Mouse (Mus musculus): ENCODE measurements around the gene Dap. TPM values are rescaled to one million over a fixed set of nuclear protein-coding genes. Genes with fewer than 3 reads are reported as not detected.

The Dap gene
- polyA plus RNA-seq, 1 experiment from 2014 or later = 127 TPM

GRCm38 (mm10) chr15:31235794-31236548, 11.9 kb downstream of the Dap start:
- no peak overlapping the region for H3K9ac ChIP-seq (ENCODE audit: low read depth, low read length)
- DNase-seq (ENCODE audit: low spot score) (peak; percentile 28), ATAC-seq (replicated peaks; ENCODE audit: low FRiP score, low read depth) (peak; percentile 75)
- no peak overlapping the region for H3K4me2 ChIP-seq (ENCODE audit: low read length)
- no peak overlapping the region for H3K4me3 ChIP-seq (replicated peaks; ENCODE audit: low read depth, low read length)
- peak overlapping the region; percentile 69 for H3K27ac ChIP-seq
- H3K4me1 ChIP-seq (replicated peaks; ENCODE audit: insufficient read depth, low read length) = 0 out of 2 replicates have a peak, but pooled peaks cover 3% of the 10 kb centered on the region
- 61% methylated on average over 9 of the region's 9 CpGs for WGBS
- no peaks in the 10 kb centered on the region for H3K27me3 ChIP-seq (ENCODE audit: insufficient read depth, low read length)
- no peaks in the 10 kb centered on the region for H3K9me3 ChIP-seq (replicated peaks; ENCODE audit: low read length)
- no peak for TF ChIP-seq CTCF (IDR thresholded peaks at IDR 0.05; ENCODE audit: low read depth)
- H3K36me3 ChIP-seq (ENCODE audit: insufficient read depth, low read length) = peaks cover 10% of the 10 kb centered on the region; the same call in 1 of the 2 replicates

GRCm38 (mm10) chr15:31236549-31236907, 12.4 kb downstream of the Dap start:
- no peak overlapping the region for H3K4me3 ChIP-seq (replicated peaks; ENCODE audit: low read depth, low read length)
- WGBS = 74% methylated on average over 9 of the region's 9 CpGs
- ATAC-seq (replicated peaks; ENCODE audit: low FRiP score, low read depth) = no peak
- no peak overlapping the region for H3K4me2 ChIP-seq (ENCODE audit: low read length)
- H3K4me1 ChIP-seq (replicated peaks; ENCODE audit: insufficient read depth, low read length) = 0 out of 2 replicates have a peak, but pooled peaks cover 3% of the 10 kb centered on the region
- H3K9me3 ChIP-seq (replicated peaks; ENCODE audit: low read length) = no peaks in the 10 kb centered on the region
- H3K27ac ChIP-seq = no peak overlapping the region
- DNase-seq (ENCODE audit: low spot score) = no peak
- no peaks in the 10 kb centered on the region for H3K27me3 ChIP-seq (ENCODE audit: insufficient read depth, low read length)
- peaks cover 10% of the 10 kb centered on the region; the same call in 1 of the 2 replicates for H3K36me3 ChIP-seq (ENCODE audit: insufficient read depth, low read length)
- H3K9ac ChIP-seq (ENCODE audit: low read depth, low read length) = no peak overlapping the region
- no peak for TF ChIP-seq CTCF (IDR thresholded peaks at IDR 0.05; ENCODE audit: low read depth)

GRCm38 (mm10) chr15:31237368-31237767, 13.3 kb downstream of the Dap start:
- ATAC-seq (replicated peaks; ENCODE audit: low FRiP score, low read depth) (no peak), DNase-seq (ENCODE audit: low spot score) (no peak)
- Histone ChIP-seq H3K27ac (no peak overlapping the region), H3K27me3 (ENCODE audit: insufficient read depth, low read length) (no peaks in the 10 kb centered on the region), H3K4me2 (ENCODE audit: low read length) (no peak overlapping the region), H3K36me3 (ENCODE audit: insufficient read depth, low read length) (peaks cover 8% of the 10 kb centered on the region), H3K4me3 (replicated peaks; ENCODE audit: low read depth, low read length) (no peak overlapping the region), H3K9me3 (replicated peaks; ENCODE audit: low read length) (no peaks in the 10 kb centered on the region; the same call in 1 of the 2 replicates), H3K4me1 (replicated peaks; ENCODE audit: insufficient read depth, low read length) (0 out of 2 replicates have a peak, but pooled peaks cover 3% of the 10 kb centered on the region), H3K9ac (ENCODE audit: low read depth, low read length) (no peak overlapping the region)
- no peak for TF ChIP-seq CTCF (IDR thresholded peaks at IDR 0.05; ENCODE audit: low read depth)
- WGBS = 73% methylated on average over 11 of the region's 11 CpGs

DNA sequence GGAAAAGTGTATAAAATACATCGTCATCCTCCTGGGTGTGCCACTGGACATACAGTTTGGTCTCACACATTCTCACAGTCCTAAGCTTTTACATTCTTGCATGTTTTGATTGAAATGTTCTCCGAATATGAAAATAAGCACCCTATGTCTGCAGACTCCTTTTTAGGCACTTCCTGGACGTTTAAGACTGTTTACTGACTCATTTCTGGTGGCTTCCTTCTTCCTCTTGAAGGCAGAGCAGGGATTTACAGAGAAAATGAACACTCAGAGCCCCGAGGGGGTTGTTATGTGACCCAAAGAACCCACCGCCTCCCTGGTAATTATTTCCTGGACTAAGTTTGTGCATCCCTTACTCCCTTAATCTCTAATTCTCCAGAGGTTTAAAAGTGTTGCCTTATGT, 13.8 kb downstream of the Dap start:
- H3K27me3 ChIP-seq (ENCODE audit: insufficient read depth, low read length) = no peaks in the 10 kb centered on the region

DNA sequence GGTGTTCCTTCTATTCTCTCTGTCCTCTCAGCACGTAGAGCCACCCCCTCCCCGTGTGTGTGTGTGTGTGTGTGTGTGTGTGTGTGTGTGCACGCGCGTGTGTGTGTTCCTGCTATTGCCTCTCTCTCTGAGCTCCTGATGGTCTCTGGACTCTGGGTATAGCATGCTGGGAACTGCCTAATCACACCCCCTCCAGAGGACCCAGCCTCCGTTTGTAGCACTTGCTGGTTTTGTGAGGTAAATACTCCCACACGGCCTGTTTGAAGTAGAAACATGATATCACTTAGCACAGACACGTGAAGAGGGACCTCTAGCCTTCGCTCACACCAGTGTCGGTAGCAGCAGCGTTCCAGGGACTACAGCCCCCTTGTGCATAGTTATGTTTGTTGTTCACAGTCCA, 14.5 kb downstream of the Dap start:
- no peaks in the 10 kb centered on the region for H3K27me3 ChIP-seq (ENCODE audit: insufficient read depth, low read length)

More for the DNA sequence above, 13.8 kb downstream of the Dap start:
- Histone ChIP-seq H3K4me3 (replicated peaks; ENCODE audit: low read depth, low read length) (no peak overlapping the region), H3K36me3 (ENCODE audit: insufficient read depth, low read length) (peaks cover 7% of the 10 kb centered on the region), H3K9me3 (replicated peaks; ENCODE audit: low read length) (no peaks in the 10 kb centered on the region; the same call in 1 of the 2 replicates), H3K9ac (ENCODE audit: low read depth, low read length) (no peak overlapping the region), H3K4me1 (replicated peaks; ENCODE audit: insufficient read depth, low read length) (0 out of 2 replicates have a peak, but pooled peaks cover 3% of the 10 kb centered on the region), H3K27ac (no peak overlapping the region), H3K4me2 (ENCODE audit: low read length) (no peak overlapping the region)
- ATAC-seq (replicated peaks; ENCODE audit: low FRiP score, low read depth) (no peak), DNase-seq (ENCODE audit: low spot score) (no peak)
- TF ChIP-seq CTCF (IDR thresholded peaks at IDR 0.05; ENCODE audit: low read depth) = no peak
- 44% methylated on average over 5 of the region's 5 CpGs for WGBS

DNA sequence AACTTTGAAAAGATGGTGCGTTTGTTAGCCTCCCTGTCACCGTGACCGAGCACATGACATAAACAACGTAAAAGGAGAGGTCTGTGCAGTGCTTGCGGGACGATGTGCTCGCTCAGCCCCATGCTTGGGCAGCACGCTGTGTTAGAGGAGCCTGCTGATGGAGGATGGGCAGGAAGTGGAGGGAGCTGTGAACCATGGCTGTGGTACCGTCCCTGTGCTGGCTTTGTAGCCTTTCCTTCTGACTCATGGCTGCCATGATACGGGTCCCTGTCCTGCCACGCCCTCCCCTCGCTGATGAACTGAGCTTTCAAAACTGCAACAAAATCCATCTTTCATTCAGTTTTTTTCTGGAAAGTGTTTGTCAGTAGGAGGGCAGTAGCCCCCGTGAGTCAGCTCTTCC, 15.6 kb downstream of the Dap start:
- TF ChIP-seq CTCF (IDR thresholded peaks at IDR 0.05; ENCODE audit: low read depth) = no peak
- no peaks in the 10 kb centered on the region for H3K27me3 ChIP-seq (ENCODE audit: insufficient read depth, low read length)
- ATAC-seq (replicated peaks; ENCODE audit: low FRiP score, low read depth) (no peak), DNase-seq (ENCODE audit: low spot score) (no peak)
- no peak overlapping the region for H3K9ac ChIP-seq (ENCODE audit: low read depth, low read length)
- H3K36me3 ChIP-seq (ENCODE audit: insufficient read depth, low read length) = peaks cover 7% of the 10 kb centered on the region
- no peak overlapping the region for H3K27ac ChIP-seq
- no peak overlapping the region for H3K4me3 ChIP-seq (replicated peaks; ENCODE audit: low read depth, low read length)
- H3K4me2 ChIP-seq (ENCODE audit: low read length) = no peak overlapping the region
- H3K4me1 ChIP-seq (replicated peaks; ENCODE audit: insufficient read depth, low read length) = 0 out of 2 replicates have a peak, but pooled peaks cover 3% of the 10 kb centered on the region
- WGBS = 68% methylated on average over 13 of the region's 13 CpGs
- H3K9me3 ChIP-seq (replicated peaks; ENCODE audit: low read length) = no peaks in the 10 kb centered on the region; the same call in 1 of the 2 replicates

More for the DNA sequence above, 14.5 kb downstream of the Dap start:
- Histone ChIP-seq H3K4me2 (ENCODE audit: low read length) (no peak overlapping the region), H3K9ac (ENCODE audit: low read depth, low read length) (no peak overlapping the region), H3K9me3 (replicated peaks; ENCODE audit: low read length) (no peaks in the 10 kb centered on the region; the same call in 1 of the 2 replicates), H3K4me1 (replicated peaks; ENCODE audit: insufficient read depth, low read length) (0 out of 2 replicates have a peak, but pooled peaks cover 3% of the 10 kb centered on the region), H3K27ac (no peak overlapping the region), H3K4me3 (replicated peaks; ENCODE audit: low read depth, low read length) (no peak overlapping the region), H3K36me3 (ENCODE audit: insufficient read depth, low read length) (peaks cover 7% of the 10 kb centered on the region)
- TF ChIP-seq CTCF (IDR thresholded peaks at IDR 0.05; ENCODE audit: low read depth) = no peak
- 29% methylated on average over 11 of the region's 11 CpGs for WGBS
- DNase-seq (ENCODE audit: low spot score) (peak; percentile 32), ATAC-seq (replicated peaks; ENCODE audit: low FRiP score, low read depth) (0 out of 2 replicates have a peak, but pooled peaks have one; percentile 4)
